Mouse (Mus musculus) E14TG2a.4 (cell line): ENCODE measurements at regions not wholly inside any gene's neighbourhood (a gene's known extent, or its start where the extent isn't known, plus 50 kb on each side); places are given as distances from the start of the nearest gene placed in this dataset.

Experiments
- CTCF ChIP-seq: conservative IDR thresholded peaks from 2 replicates; pipeline ENCODE4 v1.5.1; 2014; ENCODE audit warnings: low read length
- NANOG ChIP-seq: IDR thresholded peaks from 2 replicates; pipeline ENCODE4 v1.6.1; 2014; ENCODE audit warnings: borderline replicate concordance, low read length, mixed read lengths
- POU5F1 ChIP-seq: IDR thresholded peaks from 2 replicates; pipeline ENCODE4 v1.6.1; 2014; ENCODE audit warnings: low read length, borderline replicate concordance

DNA sequence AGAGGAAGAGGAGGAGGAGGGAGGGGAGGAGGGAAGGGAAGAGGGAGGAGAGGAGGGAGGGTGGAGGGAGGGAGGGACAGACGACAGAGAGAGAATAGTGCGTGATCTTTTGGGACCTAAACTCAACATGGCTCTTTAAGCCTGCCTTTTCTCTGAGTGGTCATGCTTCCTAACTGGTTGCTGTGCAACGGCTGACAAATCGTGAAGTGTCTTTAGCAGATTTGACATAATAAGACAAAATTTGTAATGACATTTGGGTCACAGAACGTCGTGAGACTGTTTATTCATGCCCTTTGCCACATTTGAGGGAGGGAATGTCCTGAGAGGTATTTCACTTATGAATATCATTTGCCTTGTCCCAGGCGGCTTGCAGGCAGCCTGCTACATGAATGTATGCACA, 96.1 kb downstream of the Rpap3 start:
- TF ChIP-seq CTCF (no peak), POU5F1 (no peak), NANOG (no peak)
